Mouse (Mus musculus): Measurements from ENCODE around the gene U2af2. TPM values are rescaled to one million over a fixed set of nuclear protein-coding genes. Genes with fewer than 3 reads are reported as not detected.
A peak's percentile ranks its signal among the peaks of the same experiment; 100 is the strongest.

U2af2 gene
- total RNA-seq, 1 experiment: 262 TPM

GRCm38 (mm10) chr7:5060944-5061773 is 784 bp upstream of the U2af2 start:
- peaks cover 7% of the 10 kb centered on the region; the same call in 1 of the 2 replicates for H3K36me3 ChIP-seq (ENCODE audit: control insufficient read depth, insufficient read depth, low read length, poor library complexity, severe bottlenecking)
- peak; percentile 29; the same call in 1 of the 2 replicates for TF ChIP-seq HCFC1 (IDR thresholded peaks at IDR 0.05; ENCODE audit: borderline replicate concordance, insufficient read depth, low read length)
- no peak for TF ChIP-seq ZC3H11A (IDR thresholded peaks at IDR 0.05; ENCODE audit: borderline replicate concordance, low read depth, low read length)
- no peaks in the 10 kb centered on the region for H3K9me3 ChIP-seq (ENCODE audit: control insufficient read depth, insufficient read depth, low read depth, low read length)
- in situ Hi-C loops (cut with MboI; ENCODE audit: low sequenced_read_pairs in 2 of 2, unreplicated experiment in 2 of 2): no loop called here
- H3K27ac ChIP-seq (ENCODE audit: insufficient read depth, low read depth, low read length, poor library complexity, severe bottlenecking): peak overlapping the region; percentile 99
- peaks cover 0 to 16% of the 10 kb centered on the region in 2 experiments; a peak in 3 of 4 replicates for H3K4me1 ChIP-seq (ENCODE audit: control insufficient read depth in 2 of 2, insufficient read depth in 2 of 2, low read length in 2 of 2, poor library complexity in 1 of 2)
- DNase-seq (ENCODE audit: low read depth, low spot score): peak; percentile 96
- H3K9ac ChIP-seq (ENCODE audit: insufficient read depth, low read depth, low read length, poor library complexity, severe bottlenecking): peak overlapping the region; percentile 99
- H3K4me3 ChIP-seq (ENCODE audit: insufficient read depth in 1 of 2, low read depth in 1 of 2, low read length in 2 of 2, poor library complexity in 1 of 2, severe bottlenecking in 1 of 2): peak overlapping the region; percentile 86 to 94

- TF ChIP-seq CHD2 (IDR thresholded peaks at IDR 0.05; ENCODE audit: low read depth, low read length) (no peak), HCFC1 (IDR thresholded peaks at IDR 0.05; ENCODE audit: borderline replicate concordance, insufficient read depth, low read length) (no peak; the same call in 1 of the 2 replicates), MAFK (IDR thresholded peaks at IDR 0.05; ENCODE audit: insufficient read depth, low read depth, low read length) (no peak), ZC3H11A (IDR thresholded peaks at IDR 0.05; ENCODE audit: borderline replicate concordance, low read depth, low read length) (no peak), ZNF384 (IDR thresholded peaks at IDR 0.05; ENCODE audit: low read depth, low read length) (no peak)
- peak overlapping the region; percentile 99 for H3K27ac ChIP-seq (ENCODE audit: insufficient read depth, low read depth, low read length, poor library complexity, severe bottlenecking)
- peaks cover 0 to 16% of the 10 kb centered on the region in 2 experiments; a peak in 3 of 4 replicates for H3K4me1 ChIP-seq (ENCODE audit: control insufficient read depth in 2 of 2, insufficient read depth in 2 of 2, low read length in 2 of 2, poor library complexity in 1 of 2)
- peaks cover 17% of the 10 kb centered on the region for H3K36me3 ChIP-seq (ENCODE audit: control insufficient read depth, insufficient read depth, low read length, poor library complexity, severe bottlenecking)
- no peaks in the 10 kb centered on the region for H3K9me3 ChIP-seq (ENCODE audit: control insufficient read depth, insufficient read depth, low read depth, low read length)
- H3K9ac ChIP-seq (ENCODE audit: insufficient read depth, low read depth, low read length, poor library complexity, severe bottlenecking): peak overlapping the region; percentile 99
- H3K4me3 ChIP-seq (ENCODE audit: insufficient read depth in 1 of 2, low read depth in 1 of 2, low read length in 2 of 2, poor library complexity in 1 of 2, severe bottlenecking in 1 of 2): peak overlapping the region; percentile 86 to 94
- no peak for DNase-seq (ENCODE audit: low read depth, low spot score)
- in situ Hi-C loops (cut with MboI; ENCODE audit: low sequenced_read_pairs in 2 of 2, unreplicated experiment in 2 of 2): no loop called here
These were observed 538 bp downstream of the U2af2 start for GRCm38 (mm10) chr7:5062360-5063001.

- H3K9ac ChIP-seq (ENCODE audit: insufficient read depth, low read depth, low read length, poor library complexity, severe bottlenecking): no peak overlapping the region
- no peak overlapping the region for H3K27ac ChIP-seq (ENCODE audit: insufficient read depth, low read depth, low read length, poor library complexity, severe bottlenecking)
- H3K9me3 ChIP-seq (ENCODE audit: control insufficient read depth, insufficient read depth, low read depth, low read length): no peaks in the 10 kb centered on the region
- no peak overlapping the region; a peak in 1 of 4 replicates for H3K4me3 ChIP-seq (ENCODE audit: insufficient read depth in 1 of 2, low read depth in 1 of 2, low read length in 2 of 2, poor library complexity in 1 of 2, severe bottlenecking in 1 of 2)
- in situ Hi-C loops (cut with MboI; ENCODE audit: low sequenced_read_pairs in 2 of 2, unreplicated experiment in 2 of 2): no loop called here
- H3K4me1 ChIP-seq (ENCODE audit: control insufficient read depth in 2 of 2, insufficient read depth in 2 of 2, low read length in 2 of 2, poor library complexity in 1 of 2): peaks cover 0 to 17% of the 10 kb centered on the region in 2 experiments; a peak in 3 of 4 replicates
- H3K36me3 ChIP-seq (ENCODE audit: control insufficient read depth, insufficient read depth, low read length, poor library complexity, severe bottlenecking): peaks cover 39% of the 10 kb centered on the region
- no peak for DNase-seq (ENCODE audit: low read depth, low spot score)
- no peak for TF ChIP-seq MAFK (IDR thresholded peaks at IDR 0.05; ENCODE audit: insufficient read depth, low read depth, low read length)
- TF ChIP-seq ZC3H11A (IDR thresholded peaks at IDR 0.05; ENCODE audit: borderline replicate concordance, low read depth, low read length): no peak
- TF ChIP-seq CHD2 (IDR thresholded peaks at IDR 0.05; ENCODE audit: low read depth, low read length): no peak
- TF ChIP-seq ZNF384 (IDR thresholded peaks at IDR 0.05; ENCODE audit: low read depth, low read length): peak; percentile 89
- TF ChIP-seq HCFC1 (IDR thresholded peaks at IDR 0.05; ENCODE audit: borderline replicate concordance, insufficient read depth, low read length): no peak
These were observed 2.9 kb downstream of the U2af2 start for GRCm38 (mm10) chr7:5064886-5065285.

GRCm38 (mm10) chr7:5073586-5073985 is 11.6 kb downstream of the U2af2 start:
- H3K36me3 ChIP-seq (ENCODE audit: control insufficient read depth, insufficient read depth, low read length, poor library complexity, severe bottlenecking): peaks cover 77% of the 10 kb centered on the region
- no peak overlapping the region for H3K27ac ChIP-seq (ENCODE audit: insufficient read depth, low read depth, low read length, poor library complexity, severe bottlenecking)
- H3K4me1 ChIP-seq (ENCODE audit: control insufficient read depth in 2 of 2, insufficient read depth in 2 of 2, low read length in 2 of 2, poor library complexity in 1 of 2): peaks cover 0 to 2% of the 10 kb centered on the region in 2 experiments; a peak in 2 of 4 replicates
- H3K9me3 ChIP-seq (ENCODE audit: control insufficient read depth, insufficient read depth, low read depth, low read length): no peaks in the 10 kb centered on the region
- no peak overlapping the region for H3K9ac ChIP-seq (ENCODE audit: insufficient read depth, low read depth, low read length, poor library complexity, severe bottlenecking)
- no peak for DNase-seq (ENCODE audit: low read depth, low spot score)
- no peak for TF ChIP-seq ZC3H11A (IDR thresholded peaks at IDR 0.05; ENCODE audit: borderline replicate concordance, low read depth, low read length)
- TF ChIP-seq HCFC1 (IDR thresholded peaks at IDR 0.05; ENCODE audit: borderline replicate concordance, insufficient read depth, low read length): no peak
- no peak for TF ChIP-seq CHD2 (IDR thresholded peaks at IDR 0.05; ENCODE audit: low read depth, low read length)
- no peak overlapping the region for H3K4me3 ChIP-seq (ENCODE audit: insufficient read depth in 1 of 2, low read depth in 1 of 2, low read length in 2 of 2, poor library complexity in 1 of 2, severe bottlenecking in 1 of 2)
- in situ Hi-C loops (cut with MboI; ENCODE audit: low sequenced_read_pairs in 2 of 2, unreplicated experiment in 2 of 2): no loop called here

All from ES-E14 (cell line).